Mouse (Mus musculus) cortical plate, adult 2 months (tissue): ENCODE data around the gene Spry2.

ENCODE experiments used
- CTCF ChIP-seq: fragments of 200-500 bp; IDR thresholded peaks from 2 replicates; pipeline ENCODE4 v1.5.1; 2011; ENCODE audit warnings: mild to moderate bottlenecking, control low read depth, low read length; ENCODE audit not compliant: insufficient read depth; ENCODE audit errors: extremely low read depth
- POLR2A ChIP-seq: fragments of 200-500 bp; IDR thresholded peaks from 2 replicates; pipeline ENCODE4 v1.6.1; 2011; ENCODE audit warnings: mild to moderate bottlenecking, low read length, control low read depth; ENCODE audit not compliant: insufficient read depth; ENCODE audit errors: extremely low read depth

DNA sequence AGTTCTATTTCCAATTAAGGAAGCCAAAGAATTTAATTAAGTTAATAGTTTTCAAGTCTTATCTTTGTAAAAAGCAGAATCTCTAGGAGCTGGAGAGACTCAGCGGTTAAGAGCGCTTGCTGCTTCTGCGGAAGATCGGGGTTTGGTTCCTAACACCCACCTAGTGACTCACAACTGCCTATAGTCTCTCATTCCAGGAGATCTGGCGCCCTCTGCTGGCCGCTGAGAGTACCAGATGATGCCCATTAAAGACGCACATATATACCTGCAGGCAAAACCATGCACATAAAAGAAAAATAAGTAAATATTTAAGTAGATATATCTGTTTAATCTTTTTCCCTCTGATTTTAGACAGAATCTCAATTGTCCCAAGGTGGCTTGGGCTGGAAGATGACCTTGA lies 6.2 kb upstream of the Spry2 start:
- TF ChIP-seq CTCF (peak; percentile 33; the same call in 1 of the 2 replicates), POLR2A (no peak)
